Mouse (Mus musculus): ENCODE measurements around the gene Osbpl8. TPM values are rescaled to one million over a fixed set of nuclear protein-coding genes. Genes with fewer than 3 reads are reported as not detected.
"Not testable (repeated sequence)": the region's sequence is repeated elsewhere in the genome, so short reads cannot be mapped to it uniquely, and the experiment has no call there.

The Osbpl8 gene
- polyA plus RNA-seq, 1 experiment, result 18.4 TPM

DNA sequence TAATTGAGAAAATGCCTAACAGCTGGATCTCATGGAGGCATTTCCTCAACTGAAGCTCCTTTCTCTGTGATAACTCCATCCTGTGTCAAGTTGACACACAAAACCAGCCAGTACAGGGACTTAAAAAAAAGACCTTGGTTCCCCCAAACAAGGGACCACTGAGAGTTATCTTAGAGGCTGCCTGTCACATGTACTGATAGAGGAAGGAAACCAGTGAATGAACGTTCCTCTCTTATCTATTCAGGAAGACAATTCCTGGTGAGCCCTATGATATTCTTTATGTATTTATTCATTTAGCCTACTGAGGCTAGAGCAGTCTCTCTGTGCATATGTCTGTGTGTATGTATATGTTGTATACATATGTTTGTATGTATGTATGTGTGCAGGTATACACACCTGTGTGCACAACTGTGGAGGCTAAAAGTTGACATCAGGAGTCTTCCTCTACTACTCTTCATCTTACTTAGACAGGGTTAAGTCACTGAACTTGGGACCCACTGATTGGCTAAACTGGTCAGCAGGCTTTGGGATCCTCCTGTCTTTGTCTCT, 39.7 kb upstream of the Osbpl8 start:
- Histone ChIP-seq H3K27me3 (ENCODE audit: control insufficient read depth, insufficient read depth, low read length) (no peaks in the 10 kb centered on the region), H3K27ac (ENCODE audit: insufficient read depth, low read length) (no peak overlapping the region), H3K4me1 (ENCODE audit: control insufficient read depth, insufficient read depth, low read length) (no peaks in the 10 kb centered on the region), H3K4me3 (replicated peaks; ENCODE audit: insufficient read depth, low read depth, low read length) (no peak overlapping the region)
- no peak for DNase-seq
- TF ChIP-seq POLR2A (IDR thresholded peaks at IDR 0.05; ENCODE audit: borderline replicate concordance, insufficient read depth, low read length) (no peak), CTCF (IDR thresholded peaks at IDR 0.05; ENCODE audit: borderline replicate concordance, insufficient read depth, low read depth, low read length) (no peak)
- WGBS, result 88% methylated on average over 1 of the region's 1 CpGs

DNA sequence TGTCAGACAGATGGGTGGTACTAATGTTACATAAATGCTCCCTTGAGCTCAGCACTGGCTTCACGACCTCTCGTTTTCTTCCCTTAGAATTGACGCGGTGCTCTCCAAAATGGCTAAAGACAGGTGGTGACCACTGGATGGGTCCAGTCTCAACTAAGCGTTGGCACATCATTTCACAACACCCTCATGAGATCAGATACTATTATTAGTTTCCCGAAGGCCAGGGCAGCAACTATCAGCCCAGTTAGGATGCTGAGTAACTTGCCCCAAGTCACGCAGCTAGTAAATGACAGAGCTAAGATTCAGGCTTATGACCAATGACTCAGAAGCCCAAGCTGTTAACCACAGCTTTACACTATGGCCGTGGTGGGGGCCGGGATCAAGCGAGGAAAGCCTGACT, 37.2 kb upstream of the Osbpl8 start:
- TF ChIP-seq POLR2A (IDR thresholded peaks at IDR 0.05; ENCODE audit: borderline replicate concordance, insufficient read depth, low read length), result no peak
- TF ChIP-seq CTCF (IDR thresholded peaks at IDR 0.05; ENCODE audit: borderline replicate concordance, insufficient read depth, low read depth, low read length), result no peak
- 80% methylated on average over 10 of the region's 10 CpGs for WGBS
- DNase-seq, result no peak
- Histone ChIP-seq H3K27ac (ENCODE audit: insufficient read depth, low read length) (no peak overlapping the region), H3K27me3 (ENCODE audit: control insufficient read depth, insufficient read depth, low read length) (no peaks in the 10 kb centered on the region), H3K4me3 (replicated peaks; ENCODE audit: insufficient read depth, low read depth, low read length) (no peak overlapping the region), H3K4me1 (ENCODE audit: control insufficient read depth, insufficient read depth, low read length) (no peaks in the 10 kb centered on the region)

GRCm38 (mm10) chr10:111128493-111128892, 36.1 kb upstream of the Osbpl8 start:
- H3K27me3 ChIP-seq (ENCODE audit: control insufficient read depth, insufficient read depth, low read length), result no peaks in the 10 kb centered on the region
- 69% methylated on average over 3 of the region's 3 CpGs for WGBS
- no peak overlapping the region for H3K27ac ChIP-seq (ENCODE audit: insufficient read depth, low read length)
- no peak for TF ChIP-seq POLR2A (IDR thresholded peaks at IDR 0.05; ENCODE audit: borderline replicate concordance, insufficient read depth, low read length)
- no peak for TF ChIP-seq CTCF (IDR thresholded peaks at IDR 0.05; ENCODE audit: borderline replicate concordance, insufficient read depth, low read depth, low read length)
- no peak for DNase-seq
- no peak overlapping the region for H3K4me3 ChIP-seq (replicated peaks; ENCODE audit: insufficient read depth, low read depth, low read length)
- H3K4me1 ChIP-seq (ENCODE audit: control insufficient read depth, insufficient read depth, low read length), result no peaks in the 10 kb centered on the region

GRCm38 (mm10) chr10:111129867-111130620, 34.5 kb upstream of the Osbpl8 start:
- no peaks in the 10 kb centered on the region for H3K4me1 ChIP-seq (ENCODE audit: control insufficient read depth, insufficient read depth, low read length)
- no peaks in the 10 kb centered on the region for H3K27me3 ChIP-seq (ENCODE audit: control insufficient read depth, insufficient read depth, low read length)
- 81% methylated on average over 15 of the region's 15 CpGs for WGBS
- no peak for DNase-seq
- H3K27ac ChIP-seq (ENCODE audit: insufficient read depth, low read length), result no peak overlapping the region
- no peak overlapping the region for H3K4me3 ChIP-seq (replicated peaks; ENCODE audit: insufficient read depth, low read depth, low read length)
- no peak for TF ChIP-seq POLR2A (IDR thresholded peaks at IDR 0.05; ENCODE audit: borderline replicate concordance, insufficient read depth, low read length)
- no peak for TF ChIP-seq CTCF (IDR thresholded peaks at IDR 0.05; ENCODE audit: borderline replicate concordance, insufficient read depth, low read depth, low read length)

DNA sequence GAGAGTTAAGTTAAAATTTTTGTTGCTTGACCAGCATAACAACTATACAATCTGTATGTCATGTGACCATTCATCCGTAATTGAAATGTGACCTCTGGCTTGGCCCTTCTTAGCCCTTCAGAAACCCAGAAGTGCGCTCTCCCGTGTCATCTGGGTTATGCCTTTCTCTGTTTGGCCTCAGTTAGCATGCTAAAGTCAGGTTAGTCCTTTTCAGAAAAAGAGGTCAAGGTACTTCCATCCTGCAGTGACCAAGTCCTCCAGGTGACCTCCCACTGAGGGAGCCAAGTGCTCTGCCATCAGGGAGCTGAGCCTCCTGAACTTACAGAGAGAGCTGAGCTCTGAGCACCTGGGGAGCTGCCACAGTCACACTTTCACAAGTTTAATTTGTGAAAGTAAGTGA, 33.7 kb upstream of the Osbpl8 start:
- WGBS, result 47% methylated on average over 3 of the region's 3 CpGs
- Histone ChIP-seq H3K4me1 (ENCODE audit: control insufficient read depth, insufficient read depth, low read length) (no peaks in the 10 kb centered on the region), H3K4me3 (replicated peaks; ENCODE audit: insufficient read depth, low read depth, low read length) (no peak overlapping the region), H3K27me3 (ENCODE audit: control insufficient read depth, insufficient read depth, low read length) (no peaks in the 10 kb centered on the region), H3K27ac (ENCODE audit: insufficient read depth, low read length) (no peak overlapping the region)
- TF ChIP-seq POLR2A (IDR thresholded peaks at IDR 0.05; ENCODE audit: borderline replicate concordance, insufficient read depth, low read length), result no peak
- no peak for TF ChIP-seq CTCF (IDR thresholded peaks at IDR 0.05; ENCODE audit: borderline replicate concordance, insufficient read depth, low read depth, low read length)
- no peak for DNase-seq

DNA sequence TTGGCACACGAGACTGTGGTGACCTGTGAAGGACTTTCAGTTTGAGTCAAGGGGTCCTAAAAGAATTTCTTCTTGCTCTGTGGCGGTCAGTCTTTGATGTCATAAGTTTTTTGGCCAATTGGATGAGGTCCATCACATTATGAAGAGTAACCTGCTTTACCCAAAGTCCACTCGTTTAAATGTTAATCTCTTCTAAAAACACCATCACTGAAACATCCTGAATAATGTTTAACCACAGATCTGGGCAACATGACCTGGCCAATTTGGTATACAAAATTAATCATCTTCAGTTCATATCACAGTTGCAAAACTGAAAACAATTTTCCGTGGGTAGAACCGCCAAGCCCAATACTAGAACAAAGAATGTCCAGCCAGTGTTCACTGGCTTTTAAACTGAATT, 31.3 kb upstream of the Osbpl8 start:
- H3K27ac ChIP-seq (ENCODE audit: insufficient read depth, low read length), result no peak overlapping the region
- WGBS, result 86% methylated on average over 5 of the region's 5 CpGs

DNA sequence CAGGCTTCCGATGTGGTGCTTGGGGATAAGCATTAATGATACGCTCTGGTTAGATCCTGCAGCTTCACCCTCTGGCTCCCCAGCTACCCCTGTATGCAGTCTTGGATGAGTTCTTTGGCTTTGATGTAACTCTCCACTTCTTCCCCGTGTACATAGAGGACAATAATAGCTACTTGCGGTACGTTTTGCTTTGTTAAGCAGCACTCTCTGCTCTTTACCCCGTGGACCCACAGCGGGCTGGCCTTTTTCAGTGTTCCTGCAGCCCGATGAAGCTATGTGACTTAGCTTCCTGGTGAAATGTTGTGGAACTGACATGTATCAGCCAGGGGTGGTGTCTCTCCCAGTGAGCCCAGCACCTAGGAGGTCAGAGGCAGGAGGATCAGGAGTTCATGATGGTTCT, 30.6 kb upstream of the Osbpl8 start:
- Histone ChIP-seq H3K27ac (ENCODE audit: insufficient read depth, low read length) (no peak overlapping the region), H3K4me3 (replicated peaks; ENCODE audit: insufficient read depth, low read depth, low read length) (no peak overlapping the region), H3K27me3 (ENCODE audit: control insufficient read depth, insufficient read depth, low read length) (no peaks in the 10 kb centered on the region), H3K4me1 (ENCODE audit: control insufficient read depth, insufficient read depth, low read length) (no peaks in the 10 kb centered on the region)
- WGBS, result 77% methylated on average over 8 of the region's 8 CpGs
- DNase-seq, result no peak
- TF ChIP-seq CTCF (IDR thresholded peaks at IDR 0.05; ENCODE audit: borderline replicate concordance, insufficient read depth, low read depth, low read length) (no peak), POLR2A (IDR thresholded peaks at IDR 0.05; ENCODE audit: borderline replicate concordance, insufficient read depth, low read length) (no peak)

More for the DNA sequence above, 31.3 kb upstream of the Osbpl8 start:
- Histone ChIP-seq H3K4me1 (ENCODE audit: control insufficient read depth, insufficient read depth, low read length) (no peaks in the 10 kb centered on the region), H3K27me3 (ENCODE audit: control insufficient read depth, insufficient read depth, low read length) (no peaks in the 10 kb centered on the region), H3K4me3 (replicated peaks; ENCODE audit: insufficient read depth, low read depth, low read length) (no peak overlapping the region)
- TF ChIP-seq CTCF (IDR thresholded peaks at IDR 0.05; ENCODE audit: borderline replicate concordance, insufficient read depth, low read depth, low read length) (no peak), POLR2A (IDR thresholded peaks at IDR 0.05; ENCODE audit: borderline replicate concordance, insufficient read depth, low read length) (no peak)
- no peak for DNase-seq

- DNase-seq, result no peak
- Histone ChIP-seq H3K27me3 (ENCODE audit: control insufficient read depth, insufficient read depth, low read length) (no peaks in the 10 kb centered on the region), H3K4me3 (replicated peaks; ENCODE audit: insufficient read depth, low read depth, low read length) (no peak overlapping the region), H3K4me1 (ENCODE audit: control insufficient read depth, insufficient read depth, low read length) (no peaks in the 10 kb centered on the region), H3K27ac (ENCODE audit: insufficient read depth, low read length) (no peak overlapping the region)
- WGBS, result 84% methylated on average over 9 of the region's 9 CpGs
- TF ChIP-seq CTCF (IDR thresholded peaks at IDR 0.05; ENCODE audit: borderline replicate concordance, insufficient read depth, low read depth, low read length) (no peak), POLR2A (IDR thresholded peaks at IDR 0.05; ENCODE audit: borderline replicate concordance, insufficient read depth, low read length) (no peak)
Observed at GRCm38 (mm10) chr10:111134412-111134957, 30.1 kb upstream of the Osbpl8 start.

DNA sequence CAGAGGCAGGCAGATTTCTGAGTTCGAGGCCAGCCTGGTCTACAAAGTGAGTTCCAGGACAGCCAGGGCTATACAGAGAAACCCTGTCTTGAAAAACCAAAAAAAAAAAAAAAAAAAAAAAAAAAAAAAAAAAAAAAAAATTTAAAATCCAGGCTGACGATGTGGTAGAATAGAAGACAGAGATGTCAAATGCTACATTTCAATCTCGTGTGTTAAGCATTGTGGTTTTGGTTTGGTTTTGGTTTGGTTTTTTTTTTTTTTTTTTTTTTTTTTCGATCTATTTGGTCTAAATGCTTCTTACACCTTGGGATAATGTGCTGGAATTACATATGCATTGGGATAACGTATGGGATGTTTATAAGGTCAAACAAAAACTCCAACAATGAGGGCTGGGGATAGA, 28.2 kb upstream of the Osbpl8 start:
- H3K27me3 ChIP-seq (ENCODE audit: control insufficient read depth, insufficient read depth, low read length); H3K27ac ChIP-seq (ENCODE audit: insufficient read depth, low read length); H3K4me1 ChIP-seq (ENCODE audit: control insufficient read depth, insufficient read depth, low read length); H3K4me3 ChIP-seq (replicated peaks; ENCODE audit: insufficient read depth, low read depth, low read length); DNase-seq: not testable (repeated sequence)
- WGBS, result 85% methylated on average over 5 of the region's 5 CpGs

Measured in cerebellum, adult 2 months (tissue).